Mouse (Mus musculus) erythroblast, embryonic 14.5 days (primary cell): ENCODE measurements around the gene Marc2. TPM values are rescaled to one million over a fixed set of nuclear protein-coding genes. Genes with fewer than 3 reads are reported as not detected.
A peak's percentile ranks its signal among the peaks of the same experiment; 100 is the strongest.

Source experiments
- H3K27me3 ChIP-seq: 2 replicates; pipeline ENCODE4 v1.6.1; 2012; ENCODE audit warnings: inconsistent platforms; ENCODE audit not compliant: control insufficient read depth
- H3K36me3 ChIP-seq: 2 replicates; pipeline ENCODE4 v1.6.1; 2012; ENCODE audit warnings: mild to moderate bottlenecking, inconsistent platforms; ENCODE audit not compliant: control insufficient read depth
- H3K4me1 ChIP-seq: 2 replicates; pipeline ENCODE4 v1.6.1; 2012; ENCODE audit warnings: inconsistent platforms; ENCODE audit not compliant: control insufficient read depth
- H3K4me3 ChIP-seq: replicated peaks from 2 replicates; pipeline ENCODE3; 2012; ENCODE audit warnings: moderate library complexity, mild to moderate bottlenecking, inconsistent platforms
- H3K9me3 ChIP-seq: 2 replicates; pipeline ENCODE4 v1.6.1; 2012; ENCODE audit warnings: low read length, inconsistent platforms, mixed read lengths; ENCODE audit not compliant: control insufficient read depth
- GATA1 ChIP-seq: IDR thresholded peaks from 2 replicates; pipeline ENCODE4 v1.6.1; 2012; ENCODE audit warnings: low read length, inconsistent platforms, mixed read lengths
- TAL1 ChIP-seq: IDR thresholded peaks from 3 replicates; pipeline ENCODE4 v1.6.1; 2012; ENCODE audit warnings: low read length, inconsistent platforms, mixed read lengths
- polyA plus RNA-seq: library from polyadenylated mRNA; stranded (reverse); fragments of >175 nt; gene quantifications from 2 replicates; pipeline ENCODE4 v1.2.3, GENCODE M21; 2012

The Marc2 gene
- polyA plus RNA-seq, 1 experiment = 6.8 TPM

GRCm38 (mm10) chr1:184822678-184823077 is 23.6 kb downstream of the Marc2 start:
- no peaks in the 10 kb centered on the region for H3K9me3 ChIP-seq
- H3K4me1 ChIP-seq = peaks cover 8% of the 10 kb centered on the region
- H3K36me3 ChIP-seq = peaks cover 61% of the 10 kb centered on the region
- no peaks in the 10 kb centered on the region for H3K27me3 ChIP-seq
- no peak for TF ChIP-seq GATA1
- no peak for TF ChIP-seq TAL1
- H3K4me3 ChIP-seq = no peak overlapping the region

- Histone ChIP-seq H3K4me3 (no peak overlapping the region), H3K27me3 (no peaks in the 10 kb centered on the region), H3K36me3 (peaks cover 69% of the 10 kb centered on the region), H3K4me1 (no peaks in the 10 kb centered on the region), H3K9me3 (no peaks in the 10 kb centered on the region)
- no peak for TF ChIP-seq TAL1
- TF ChIP-seq GATA1 = no peak
These were observed 28.5 kb downstream of the Marc2 start for GRCm38 (mm10) chr1:184817768-184818167.

GRCm38 (mm10) chr1:184811716-184812250 is 34.5 kb downstream of the Marc2 start:
- Histone ChIP-seq H3K9me3 (no peaks in the 10 kb centered on the region), H3K27me3 (peaks cover 10% of the 10 kb centered on the region), H3K4me3 (no peak overlapping the region), H3K36me3 (peaks cover 25% of the 10 kb centered on the region), H3K4me1 (no peaks in the 10 kb centered on the region)
- TF ChIP-seq TAL1 = no peak
- no peak for TF ChIP-seq GATA1

- TF ChIP-seq GATA1 = no peak
- no peak for TF ChIP-seq TAL1
- Histone ChIP-seq H3K4me1 (no peaks in the 10 kb centered on the region), H3K36me3 (peaks cover 22% of the 10 kb centered on the region), H3K9me3 (no peaks in the 10 kb centered on the region), H3K27me3 (peaks cover 10% of the 10 kb centered on the region), H3K4me3 (peak within 1 kb of the TSS; percentile 54)
These were observed 35.3 kb downstream of the Marc2 start, which contains the start of gene Marc1 for GRCm38 (mm10) chr1:184810780-184811575. Marc1 (minus strand) TSS chr1:184811313.

GRCm38 (mm10) chr1:184809578-184810001 is 36.7 kb downstream of the Marc2 start:
- H3K27me3 ChIP-seq = peaks cover 10% of the 10 kb centered on the region
- H3K4me3 ChIP-seq = no peak overlapping the region
- H3K9me3 ChIP-seq = no peaks in the 10 kb centered on the region
- TF ChIP-seq GATA1 (no peak), TAL1 (no peak)
- peaks cover 17% of the 10 kb centered on the region for H3K36me3 ChIP-seq
- no peaks in the 10 kb centered on the region for H3K4me1 ChIP-seq

GRCm38 (mm10) chr1:184808418-184809012 is 37.7 kb downstream of the Marc2 start:
- Histone ChIP-seq H3K27me3 (peaks cover 10% of the 10 kb centered on the region), H3K4me1 (no peaks in the 10 kb centered on the region), H3K36me3 (peaks cover 14% of the 10 kb centered on the region), H3K9me3 (no peaks in the 10 kb centered on the region), H3K4me3 (no peak overlapping the region)
- TF ChIP-seq TAL1 (no peak), GATA1 (no peak)

- no peaks in the 10 kb centered on the region for H3K4me1 ChIP-seq
- H3K4me3 ChIP-seq = no peak overlapping the region
- peaks cover 8% of the 10 kb centered on the region for H3K36me3 ChIP-seq
- TF ChIP-seq TAL1 (no peak), GATA1 (no peak)
- peaks cover 10% of the 10 kb centered on the region for H3K27me3 ChIP-seq
- no peaks in the 10 kb centered on the region for H3K9me3 ChIP-seq
These were observed 38.4 kb downstream of the Marc2 start for GRCm38 (mm10) chr1:184807627-184808417.

GRCm38 (mm10) chr1:184807123-184807522 is 39.1 kb downstream of the Marc2 start:
- TF ChIP-seq GATA1 (no peak), TAL1 (no peak)
- H3K4me1 ChIP-seq = no peaks in the 10 kb centered on the region
- H3K36me3 ChIP-seq = peaks cover under 1% of the 10 kb centered on the region; the same call in 1 of the 2 replicates
- H3K4me3 ChIP-seq = no peak overlapping the region
- H3K27me3 ChIP-seq = peaks cover 10% of the 10 kb centered on the region
- no peaks in the 10 kb centered on the region; the same call in 1 of the 2 replicates for H3K9me3 ChIP-seq

GRCm38 (mm10) chr1:184805749-184806148 is 40.5 kb downstream of the Marc2 start:
- H3K9me3 ChIP-seq = peaks cover 7% of the 10 kb centered on the region
- H3K27me3 ChIP-seq = peaks cover 7% of the 10 kb centered on the region

More at GRCm38 (mm10) chr1:184805749-184806148, 40.5 kb downstream of the Marc2 start:
- Histone ChIP-seq H3K36me3 (peaks cover 3% of the 10 kb centered on the region; the same call in 1 of the 2 replicates), H3K4me1 (no peaks in the 10 kb centered on the region), H3K4me3 (no peak overlapping the region)
- TF ChIP-seq GATA1 (no peak), TAL1 (no peak)
